Mouse (Mus musculus) spleen, adult 2 months (tissue): ENCODE data around the gene C87499.

Experiments
- CTCF ChIP-seq: fragments of 200-500 bp; IDR thresholded peaks from 2 replicates; pipeline ENCODE4 v1.5.1; 2011; ENCODE audit warnings: mild to moderate bottlenecking, inconsistent platforms; ENCODE audit not compliant: insufficient read depth, insufficient read length, insufficient replicate concordance; ENCODE audit errors: extremely low read depth
- POLR2A ChIP-seq: fragments of 200-500 bp; IDR thresholded peaks from 2 replicates; pipeline ENCODE4 v1.6.1; 2011; ENCODE audit warnings: low read depth, low read length, inconsistent platforms

GRCm38 (mm10) chr4:88640704-88641076 is 6.5 kb upstream of the C87499 start:
- no peak for TF ChIP-seq CTCF
- no peak for TF ChIP-seq POLR2A
